Mouse (Mus musculus) left cerebral cortex, postnatal 14 days (tissue): Measurements from ENCODE around the gene Gpr45. TPM values are rescaled to one million over a fixed set of nuclear protein-coding genes. Genes with fewer than 3 reads are reported as not detected.

Source experiments
- DNase-seq, 2 experiments: peaks; one replicate each; pipeline ENCODE4 v3.0.0; 2021 to 2022; ENCODE audit warnings: low spot score in 2 of 2, mixed read lengths in 1 of 2
- intact Hi-C: fragments of 180-260 bp; cut with DNase I; formaldehyde crosslinking; loops from one replicate; pipeline ENCODE4 v1.15.1; 2025
- microRNA-seq, 2 experiments: library from miRNA; unstranded; fragments of <30 nt; microRNA quantifications; one replicate each; pipeline ENCODE4 v1.2.0; 2022
- total RNA-seq, 2 experiments: library from RNA; stranded (reverse); gene quantifications; 2 replicates each; pipeline ENCODE4 v1.2.3; 2021

Gene Gpr45
- total RNA-seq, 2 experiments from 2014 or later, result 17.1 to 18.4 TPM

- intact Hi-C loops, result no loop called here
- peak; percentile 46 to 56 for DNase-seq
Observed at GRCm38 (mm10) chr1:43042271-43042670, 89.6 kb downstream of the Gpr45 start.

DNA sequence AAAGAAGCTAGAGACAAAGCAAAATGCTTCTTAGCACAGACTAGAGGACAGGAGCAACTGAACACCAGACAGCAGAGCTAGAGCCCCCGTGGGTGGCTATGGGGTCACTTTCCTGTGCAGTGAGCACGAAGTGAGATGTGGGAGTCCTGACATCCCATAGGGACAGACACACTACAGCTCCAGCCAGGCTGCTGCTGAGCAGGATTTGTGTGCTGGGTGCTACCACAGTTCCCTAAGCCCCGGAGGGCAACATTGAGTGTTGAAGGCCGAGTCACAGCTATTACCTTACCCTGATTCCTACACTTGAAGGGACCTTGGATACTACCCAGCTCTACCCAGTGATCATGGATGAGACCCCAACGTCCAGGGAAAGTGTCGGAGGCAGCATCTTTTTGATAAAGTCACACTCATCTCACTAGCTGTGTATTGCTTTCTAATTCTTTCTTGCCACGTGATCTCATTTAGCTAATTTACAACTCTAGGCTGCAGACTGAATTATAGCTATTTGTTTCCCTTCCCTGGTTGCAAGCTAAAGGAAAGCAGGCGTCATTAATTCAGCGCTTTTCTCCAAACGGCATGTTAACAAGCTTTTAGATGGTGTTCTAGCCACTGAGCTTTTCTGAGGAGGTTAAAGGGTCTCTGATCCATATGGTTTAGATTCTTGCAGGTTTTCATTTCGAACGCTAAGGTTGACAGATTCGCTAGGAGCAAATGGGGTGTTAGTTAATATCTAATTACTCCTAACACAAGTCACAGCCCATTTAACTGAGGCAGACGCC, 92.7 kb downstream of the Gpr45 start:
- intact Hi-C loops, result loop anchor here (5.0 kb wide), 1 partner anchor 133 kb away; no protein-coding TSS in a partner anchor
- DNase-seq, result no peak

DNA sequence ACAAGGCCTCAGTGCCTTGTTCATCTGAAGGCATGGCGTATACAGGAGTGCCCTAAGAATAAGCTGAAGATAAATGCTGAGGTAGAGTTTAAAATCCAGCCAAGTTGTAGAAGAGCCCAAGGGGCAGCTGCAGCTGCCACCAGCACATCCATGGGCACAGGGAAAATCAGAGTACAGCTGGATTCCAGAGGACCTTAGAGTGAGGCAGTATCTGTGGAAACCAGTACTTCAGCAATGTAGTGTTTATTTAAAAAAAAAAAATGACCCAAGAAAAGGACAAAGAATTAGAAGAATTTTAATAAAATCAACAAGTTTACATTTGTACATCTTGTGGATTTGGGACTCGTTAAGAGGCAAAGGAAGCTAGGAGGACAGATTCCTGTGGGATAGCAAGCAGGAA, 94.3 kb downstream of the Gpr45 start:
- intact Hi-C loops, result loop anchor here (5.0 kb wide), 1 partner anchor 135 kb away; no protein-coding TSS in a partner anchor
- no peak for DNase-seq

- peak; percentile 43 to 58 for DNase-seq
- intact Hi-C loops, result loop anchor here (5.0 kb wide), 1 partner anchor 136 kb away; no protein-coding TSS in a partner anchor
Observed at GRCm38 (mm10) chr1:43047811-43048210, 95.1 kb downstream of the Gpr45 start.

- intact Hi-C loops, result no loop called here
- DNase-seq, result peak in 1 of 2 experiments; percentile 19
Observed at GRCm38 (mm10) chr1:43051903-43052302, 99.2 kb downstream of the Gpr45 start.

- DNase-seq, result peak; percentile 83 to 84
- intact Hi-C loops, result loop anchor here (2.0 kb wide), 1 partner anchor 151 kb away; no protein-coding TSS in a partner anchor
Observed at GRCm38 (mm10) chr1:43065615-43066310, 113.1 kb downstream of the Gpr45 start.

GRCm38 (mm10) chr1:43066573-43066972, 113.9 kb downstream of the Gpr45 start:
- intact Hi-C loops, result loop anchor here (2.0 kb wide), 1 partner anchor 152 kb away; no protein-coding TSS in a partner anchor
- no peak for DNase-seq

DNA sequence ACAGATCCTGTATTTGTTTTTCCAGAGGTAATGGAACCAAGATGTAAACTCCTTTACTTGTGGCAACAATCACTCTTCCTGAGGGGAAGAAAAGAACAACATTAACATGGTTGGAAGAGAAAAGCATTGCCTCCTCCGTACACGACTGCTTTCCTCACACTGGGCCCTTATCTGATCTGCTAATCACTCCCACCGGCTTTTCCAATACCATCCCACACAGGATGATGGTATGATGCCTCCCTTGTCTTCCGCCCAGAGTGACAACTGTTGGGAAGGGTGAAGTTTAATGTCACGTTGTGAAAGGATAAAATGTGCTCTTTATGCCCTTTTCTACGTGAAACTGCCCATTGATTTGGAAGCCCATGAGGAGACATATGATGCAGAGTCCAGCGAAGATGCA, 114.9 kb downstream of the Gpr45 start:
- intact Hi-C loops, result loop anchor here (2.0 kb wide), 1 partner anchor 153 kb away; no protein-coding TSS in a partner anchor
- DNase-seq, result no peak

DNA sequence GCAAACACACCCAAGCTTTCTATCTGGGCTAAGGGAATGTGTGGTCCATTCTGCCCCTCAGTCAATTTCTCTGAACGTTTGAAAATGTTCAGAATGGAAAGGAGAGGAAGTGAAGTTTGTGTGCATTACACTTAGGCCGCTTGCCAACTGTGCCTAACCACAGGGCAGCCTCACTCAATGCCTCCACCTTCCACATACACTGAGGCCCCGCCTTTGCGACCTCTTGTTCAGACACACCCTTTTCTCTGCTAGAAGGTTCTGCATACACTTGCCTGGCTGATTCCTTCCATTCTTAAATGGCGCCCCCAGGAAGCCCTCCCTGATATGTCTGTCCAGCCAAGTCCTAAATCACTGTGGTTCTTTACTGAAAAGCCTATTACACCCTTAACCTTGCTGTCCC, 118.1 kb downstream of the Gpr45 start:
- intact Hi-C loops, result no loop called here
- DNase-seq, result no peak

DNA sequence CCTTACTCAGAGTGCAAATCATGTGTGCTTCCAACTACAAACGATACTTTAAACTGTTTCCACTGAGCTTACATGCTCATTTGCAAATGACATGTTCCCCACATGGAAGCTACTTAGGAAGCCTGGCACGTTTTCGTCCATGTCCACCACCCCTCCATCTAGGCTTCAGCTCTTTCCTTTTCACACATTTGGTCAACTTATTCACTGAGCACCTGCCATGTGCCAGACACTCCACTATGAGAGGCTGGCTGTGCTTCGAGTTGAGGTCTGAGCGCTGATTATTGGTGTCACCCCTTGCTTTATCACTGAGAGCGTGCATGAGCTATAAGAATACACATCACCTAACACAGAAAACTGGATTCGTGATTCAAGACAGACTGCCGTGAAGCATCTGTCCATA, 119.4 kb downstream of the Gpr45 start:
- DNase-seq, result no peak
- intact Hi-C loops, result no loop called here

- DNase-seq, result no peak
- intact Hi-C loops, result no loop called here
Observed at GRCm38 (mm10) chr1:43072561-43072960, 119.9 kb downstream of the Gpr45 start.

- DNase-seq, result no peak
- intact Hi-C loops, result no loop called here
Observed at GRCm38 (mm10) chr1:43074791-43075190, 122.1 kb downstream of the Gpr45 start.

DNA sequence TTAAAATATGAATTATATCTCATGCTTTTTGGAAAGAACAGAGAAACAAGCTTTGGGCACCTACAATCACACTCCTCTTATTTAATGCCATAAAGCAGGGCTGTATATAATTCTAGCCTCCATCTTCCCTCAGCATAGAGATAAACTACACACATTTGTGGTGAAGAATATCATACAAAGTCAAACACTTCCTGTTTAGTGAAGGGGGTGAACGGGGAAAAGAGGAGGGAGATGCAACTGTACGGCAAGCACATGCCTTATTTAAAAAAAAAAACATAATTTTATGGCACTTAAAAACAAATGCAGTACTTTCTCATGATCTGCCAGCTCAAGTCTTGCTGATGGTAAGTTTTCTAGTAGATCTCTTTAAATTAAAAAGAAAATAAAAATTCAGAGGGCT, 125.5 kb downstream of the Gpr45 start:
- intact Hi-C loops, result no loop called here
- DNase-seq, result no peak

- no peak for DNase-seq
- intact Hi-C loops, result no loop called here
Observed at GRCm38 (mm10) chr1:43082946-43083345, 130.3 kb downstream of the Gpr45 start.

Small RNA genes within 50 kb of the gene (microRNA-seq; reads per million reads assigned to microRNA genes)
- gene Gm24001, result 0 reads per million in 2 experiments

Other genes with a start within 250 kb of the Gpr45 start
- 10 to 100 TPM; 37.5 to 41.2 TPM for gene Mrps9, start 101.6 kb upstream of the Gpr45 start, total RNA-seq
- gene Tgfbrap1, start 145.8 kb downstream of the Gpr45 start, total RNA-seq, result 10 to 100 TPM; 40.3 to 41.7 TPM
- gene AI597479, start 145.8 kb downstream of the Gpr45 start, total RNA-seq, result 10 to 100 TPM; 19.8 to 20.3 TPM
- gene Fhl2, start 244.1 kb downstream of the Gpr45 start, total RNA-seq, result 10 to 100 TPM; 48.4 to 55.9 TPM